Mouse (Mus musculus): Measurements from ENCODE around the gene Olfr1196. TPM values are rescaled to one million over a fixed set of nuclear protein-coding genes. Genes with fewer than 3 reads are reported as not detected.
"Not testable (repeated sequence)": the region's sequence is repeated elsewhere in the genome, so short reads cannot be mapped to it uniquely, and the experiment has no call there.

Olfr1196 gene
- not detected for total RNA-seq (2021)
- long read RNA-seq: 0 reads

DNA sequence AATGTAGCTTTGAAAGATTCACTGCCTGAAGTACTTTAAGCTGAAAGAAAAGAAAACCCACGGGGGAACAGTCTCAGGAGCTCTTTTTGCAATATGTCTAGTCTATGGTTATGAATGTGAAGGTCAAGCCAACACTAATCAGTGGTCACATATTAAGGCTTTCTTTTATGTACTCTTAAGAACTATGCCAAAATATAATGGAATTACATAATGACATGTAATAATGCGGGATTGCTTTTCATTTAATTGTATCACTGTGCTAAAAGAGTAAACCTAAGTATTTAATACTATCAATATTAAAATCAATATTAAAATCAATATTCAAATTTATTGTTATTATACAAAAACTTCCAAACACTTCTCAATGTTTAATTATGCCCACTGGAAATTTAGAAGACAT is at the start of gene Olfr1196:
Gene Olfr1196 (minus strand): TSS at position 101 of the 400 bp plus-strand sequence.
- DNase-seq (ENCODE audit: low spot score in 2 of 2): no peak

GRCm38 (mm10) chr2:88751270-88751669 is 46.9 kb upstream of the Olfr1196 start, which contains the start of gene Olfr1198:
TSS of gene Olfr1198 (minus strand) at chr2:88751370.
- DNase-seq (ENCODE audit: low spot score in 2 of 2): no peak

DNA sequence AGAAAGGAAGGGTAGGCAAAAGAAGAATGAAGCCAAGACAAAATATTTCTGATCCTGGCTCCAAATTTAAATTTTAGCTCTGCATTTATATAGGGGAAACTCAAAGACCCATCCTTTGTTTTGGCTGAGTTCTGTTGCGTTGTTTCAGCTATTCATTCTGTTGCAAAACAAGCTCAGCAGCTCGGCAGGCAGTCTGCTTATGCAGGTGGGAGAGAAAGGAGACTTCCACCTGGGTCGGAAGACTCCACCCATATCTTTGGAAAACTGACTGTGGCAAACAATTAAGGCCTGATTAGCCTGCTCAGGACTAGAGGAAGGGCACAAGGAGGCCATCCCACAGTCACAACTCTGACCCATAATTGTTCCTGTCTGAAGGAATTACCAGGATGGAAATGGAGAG is 39.0 kb upstream of the Olfr1196 start:
- no peak for DNase-seq (ENCODE audit: low spot score in 2 of 2)

DNA sequence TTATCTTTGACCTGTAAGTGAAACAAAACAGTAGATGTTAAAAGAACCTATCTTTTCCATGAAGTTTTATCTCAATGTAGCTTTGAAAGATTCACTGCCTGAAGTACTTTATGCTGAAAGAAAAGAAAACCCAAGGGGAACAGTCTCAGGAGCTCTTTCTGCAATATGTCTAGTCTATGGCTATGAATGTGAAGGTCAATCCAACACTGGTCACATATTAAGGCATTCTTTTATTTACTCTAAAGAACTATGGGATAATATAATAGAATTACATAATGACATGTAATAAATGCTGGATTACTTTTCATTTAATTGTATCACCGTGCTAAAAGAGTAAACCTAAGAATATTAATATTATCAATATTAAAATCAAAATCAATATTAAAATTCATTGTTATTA is 27.9 kb upstream of the Olfr1196 start, which contains the start of gene Olfr1197:
Gene Olfr1197 (minus strand): TSS at position 101 of the 400 bp plus-strand sequence.
- no peak for DNase-seq (ENCODE audit: low spot score in 2 of 2)

- DNase-seq (ENCODE audit: low spot score in 2 of 2): no peak
Measured at GRCm38 (mm10) chr2:88689087-88689486, 15.3 kb downstream of the Olfr1196 start, which contains the start of gene Olfr1195. TSS of gene Olfr1195 (minus strand) at chr2:88689187.

DNA sequence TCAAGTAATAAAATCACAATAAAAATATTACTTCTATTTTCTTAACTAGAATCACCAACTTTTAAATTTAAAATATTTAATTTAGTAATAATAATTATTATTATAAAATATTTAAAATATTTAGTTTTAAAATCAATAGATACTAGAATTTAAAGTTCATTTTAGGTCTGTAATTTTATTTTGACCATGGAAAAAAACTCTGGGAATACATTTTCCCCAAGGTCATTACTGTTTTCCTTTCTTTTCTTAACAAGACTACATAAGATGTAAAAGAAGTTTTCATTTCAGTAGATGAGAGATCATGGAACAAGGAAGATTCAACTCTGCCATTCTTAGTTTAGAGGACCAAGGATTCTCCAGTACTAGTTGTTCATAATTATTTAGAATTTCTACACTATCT is 29.1 kb downstream of the Olfr1196 start, which contains the start of gene Olfr1193:
Gene Olfr1193 (plus strand): TSS at position 301 of the 400 bp plus-strand sequence.
- DNase-seq (ENCODE audit: low spot score in 2 of 2): not testable (repeated sequence)

- DNase-seq (ENCODE audit: low spot score in 2 of 2): no peak
Measured at GRCm38 (mm10) chr2:88648209-88648608, 56.2 kb downstream of the Olfr1196 start, which contains the start of gene Olfr1192-ps1. TSS of gene Olfr1192-ps1 (plus strand) at chr2:88648509.

Other genes starting within 250 kb of the Olfr1196 start
- gene Olfr1183, start 249.7 kb downstream of the Olfr1196 start, total RNA-seq (2021): not detected
- not detected for gene Olfr1184, start 221.0 kb downstream of the Olfr1196 start, total RNA-seq (2021)
- gene Olfr1185-ps1, start 211.3 kb downstream of the Olfr1196 start, total RNA-seq (2021): not detected
- gene Olfr1186, start 186.0 kb downstream of the Olfr1196 start, total RNA-seq (2021): not detected
- gene Olfr1188, start 147.7 kb downstream of the Olfr1196 start, total RNA-seq (2021): not detected
- not detected for gene Olfr1189, start 118.1 kb downstream of the Olfr1196 start, total RNA-seq (2021)
- gene Olfr1191-ps1, start 64.1 kb downstream of the Olfr1196 start, total RNA-seq (2021): not detected
- gene Olfr1192-ps1, start 56.1 kb downstream of the Olfr1196 start, total RNA-seq (2021): not detected
- gene Olfr1193, start 29.0 kb downstream of the Olfr1196 start, total RNA-seq (2021): not detected
- not detected for gene Olfr1195, start 15.4 kb downstream of the Olfr1196 start, total RNA-seq (2021)
- not detected for gene Olfr1197, start 27.8 kb upstream of the Olfr1196 start, total RNA-seq (2021)
- not detected for gene Olfr1198, start 46.8 kb upstream of the Olfr1196 start, total RNA-seq (2021)
- not detected for gene Olfr1199, start 55.9 kb upstream of the Olfr1196 start, total RNA-seq (2021)
- not detected for gene Olfr1200, start 65.9 kb upstream of the Olfr1196 start, total RNA-seq (2021)
- not detected for gene Olfr1201, start 88.4 kb upstream of the Olfr1196 start, total RNA-seq (2021)
- under 1 TPM in 1 of 2 experiments, not detected in 1; 0.09 TPM for gene Olfr1202, start 109.9 kb upstream of the Olfr1196 start, total RNA-seq (2021)
- gene Olfr1205, start 125.1 kb upstream of the Olfr1196 start, total RNA-seq (2021): not detected
- gene Olfr1204, start 144.7 kb upstream of the Olfr1196 start, total RNA-seq (2021): not detected
- not detected for gene Olfr1206, start 158.6 kb upstream of the Olfr1196 start, total RNA-seq (2021)
- not detected for gene Olfr1208, start 197.7 kb upstream of the Olfr1196 start, total RNA-seq (2021)
- gene Olfr1209, start 210.6 kb upstream of the Olfr1196 start, total RNA-seq (2021): not detected
- not detected for gene Olfr1211, start 233.5 kb upstream of the Olfr1196 start, total RNA-seq (2021)
- gene Olfr1212, start 249.4 kb upstream of the Olfr1196 start, total RNA-seq (2021): not detected

All from layer of hippocampus, postnatal 10 days (tissue).